Mouse (Mus musculus): ENCODE measurements around the gene Serinc5.

DNA sequence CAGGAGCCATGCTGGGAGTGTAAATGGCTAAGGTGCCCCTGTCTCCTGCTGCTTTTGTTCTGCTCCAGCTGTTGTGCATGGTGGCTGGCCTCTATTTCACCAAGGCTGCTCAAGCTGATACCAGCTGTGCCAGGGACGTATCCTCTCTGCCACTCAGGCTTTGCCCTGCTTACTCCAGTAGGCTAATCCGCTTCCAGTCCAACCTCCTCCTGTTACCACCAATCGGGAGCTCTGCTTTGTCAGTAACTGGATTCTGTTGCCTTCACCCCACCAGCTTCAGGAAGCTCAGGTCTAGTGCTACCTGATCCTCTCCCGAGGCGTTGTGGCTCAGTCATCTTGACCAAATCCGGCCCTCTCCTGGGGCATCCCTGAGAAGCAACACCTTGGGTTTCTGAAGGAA is 33.9 kb downstream of the Serinc5 start:
- no peak for TF ChIP-seq CTCF (IDR thresholded peaks at IDR 0.05; ENCODE audit: low read depth, low read length)
- TF ChIP-seq POLR2A (IDR thresholded peaks at IDR 0.05; ENCODE audit: insufficient read depth, low read length), result no peak
